Mouse (Mus musculus) myocyte (in vitro differentiated cells): Measurements from ENCODE around the gene Rptor. TPM values are rescaled to one million over a fixed set of nuclear protein-coding genes. Genes with fewer than 3 reads are reported as not detected.

Experiments used
- H3K27me3 ChIP-seq: one replicate; pipeline ENCODE4 v1.6.1; 2011; ENCODE audit not compliant: control insufficient read depth, insufficient read depth, insufficient read length
- H3K36me3 ChIP-seq: one replicate; pipeline ENCODE4 v1.6.1; 2011; ENCODE audit not compliant: control insufficient read depth, insufficient read depth
- H3K4me2 ChIP-seq: one replicate; pipeline ENCODE4 v1.6.1; 2011; ENCODE audit warnings: low read depth, control low read depth
- H3K4me3 ChIP-seq: one replicate; pipeline ENCODE4 v1.5.1; 2011; ENCODE audit warnings: mild to moderate bottlenecking, control low read depth, moderate library complexity
- H3K79me2 ChIP-seq: one replicate; pipeline ENCODE4 v1.6.1; 2011; ENCODE audit not compliant: control insufficient read depth, insufficient read depth
- H3ac ChIP-seq: one replicate; pipeline ENCODE4 v1.6.1; 2011; ENCODE audit not compliant: control insufficient read depth, insufficient read length
- CEBPB ChIP-seq: IDR thresholded peaks from 2 replicates; pipeline ENCODE4 v1.6.1; 2011; ENCODE audit warnings: mild to moderate bottlenecking, moderate library complexity; ENCODE audit not compliant: poor library complexity, insufficient read depth, severe bottlenecking
- E2F4 ChIP-seq: IDR thresholded peaks from one replicate; pipeline ENCODE4 v1.6.1; 2011; ENCODE audit warnings: mild to moderate bottlenecking, control low read depth, moderate library complexity; ENCODE audit not compliant: insufficient read depth
- MAX ChIP-seq: IDR thresholded peaks from one replicate; pipeline ENCODE4 v1.6.1; 2011; ENCODE audit warnings: low read depth, mild to moderate bottlenecking, control low read depth
- MYOD1 ChIP-seq, 3 experiments: IDR thresholded peaks; one replicate each; pipeline ENCODE4 v1.6.1; 2011; ENCODE audit warnings: control low read depth in 2 of 3, low read depth in 2 of 3, mild to moderate bottlenecking in 2 of 3, moderate library complexity in 1 of 3; ENCODE audit not compliant: insufficient read length in 2 of 3, control insufficient read depth in 1 of 3
- MYOG ChIP-seq, 3 experiments: IDR thresholded peaks; one replicate each; pipeline ENCODE4 v1.6.1; 2011; ENCODE audit warnings: control low read depth in 2 of 3, low read depth in 2 of 3, mild to moderate bottlenecking in 2 of 3; ENCODE audit not compliant: insufficient read length in 2 of 3, control insufficient read depth in 1 of 3, insufficient read depth in 1 of 3
- POLR2A ChIP-seq: IDR thresholded peaks from one replicate; pipeline ENCODE4 v1.6.1; 2011; ENCODE audit warnings: low read depth, mild to moderate bottlenecking, control low read depth, moderate library complexity; ENCODE audit not compliant: insufficient read length
- POLR2AphosphoS2 ChIP-seq: IDR thresholded peaks from one replicate; pipeline ENCODE4 v1.6.1; 2011; ENCODE audit warnings: low read depth, control low read depth; ENCODE audit not compliant: insufficient read length
- REST ChIP-seq: IDR thresholded peaks from one replicate; pipeline ENCODE4 v1.6.1; 2011; ENCODE audit warnings: mild to moderate bottlenecking, control low read depth, moderate library complexity; ENCODE audit not compliant: insufficient read depth, insufficient read length
- SRF ChIP-seq: IDR thresholded peaks from one replicate; pipeline ENCODE4 v1.6.1; 2011; ENCODE audit warnings: low read depth; ENCODE audit not compliant: control insufficient read depth, insufficient read length
- TCF12 ChIP-seq: IDR thresholded peaks from one replicate; pipeline ENCODE4 v1.6.1; 2011; ENCODE audit warnings: mild to moderate bottlenecking, control low read depth; ENCODE audit not compliant: poor library complexity, insufficient read depth, severe bottlenecking
- TCF3 ChIP-seq: IDR thresholded peaks from one replicate; pipeline ENCODE4 v1.6.1; 2011; ENCODE audit warnings: low read depth, control low read depth; ENCODE audit not compliant: insufficient read length
- USF1 ChIP-seq: IDR thresholded peaks from one replicate; pipeline ENCODE4 v1.6.1; 2011; ENCODE audit warnings: low read depth, mild to moderate bottlenecking, control low read depth, moderate library complexity
- polyA plus RNA-seq: library from polyadenylated mRNA; unstranded; fragments of >200 nt; fragmentation: generic; extraction: Trizol; gene quantifications from one replicate; pipeline ENCODE4 v1.2.1, GENCODE M21; 2012; ENCODE audit warnings: missing spikeins

Gene Rptor
- polyA plus RNA-seq, 1 experiment = 59.5 TPM

- TF ChIP-seq MYOG (IDR thresholded peaks at IDR 0.05; ENCODE audit: control insufficient read depth in 1 of 3, insufficient read depth in 1 of 3, insufficient read length in 2 of 3, low read depth in 2 of 3) (peak in 2 of 3 experiments; percentile 42 to 64), MYOD1 (IDR thresholded peaks at IDR 0.05; ENCODE audit: control insufficient read depth in 1 of 3, insufficient read length in 2 of 3, low read depth in 2 of 3) (peak in 2 of 3 experiments; percentile 54 to 82), SRF (no peak)
- H3K4me3 ChIP-seq = no peak overlapping the region
- no peaks in the 10 kb centered on the region for H3K27me3 ChIP-seq
- peaks cover 4% of the 10 kb centered on the region for H3K36me3 ChIP-seq
- H3K4me2 ChIP-seq = no peak overlapping the region
- no peaks in the 10 kb centered on the region for H3K79me2 ChIP-seq
- no peak overlapping the region for H3ac ChIP-seq
Measured at GRCm38 (mm10) chr11:119802947-119803346, 200.2 kb downstream of the Rptor start.

- Histone ChIP-seq H3K4me3 (no peak overlapping the region), H3K79me2 (no peaks in the 10 kb centered on the region), H3K4me2 (no peak overlapping the region), H3K27me3 (no peaks in the 10 kb centered on the region), H3ac (no peak overlapping the region), H3K36me3 (peaks cover 4% of the 10 kb centered on the region)
- no peak for TF ChIP-seq SRF
- TF ChIP-seq MYOG (IDR thresholded peaks at IDR 0.05; ENCODE audit: control insufficient read depth in 1 of 3, insufficient read depth in 1 of 3, insufficient read length in 2 of 3, low read depth in 2 of 3) = peak in 1 of 3 experiments; percentile 64
- TF ChIP-seq POLR2AphosphoS2 = no peak
- peak in 1 of 3 experiments; percentile 62 for TF ChIP-seq MYOD1 (IDR thresholded peaks at IDR 0.05; ENCODE audit: control insufficient read depth in 1 of 3, insufficient read length in 2 of 3, low read depth in 2 of 3)
Measured at GRCm38 (mm10) chr11:119804392-119804791, 201.7 kb downstream of the Rptor start.

DNA sequence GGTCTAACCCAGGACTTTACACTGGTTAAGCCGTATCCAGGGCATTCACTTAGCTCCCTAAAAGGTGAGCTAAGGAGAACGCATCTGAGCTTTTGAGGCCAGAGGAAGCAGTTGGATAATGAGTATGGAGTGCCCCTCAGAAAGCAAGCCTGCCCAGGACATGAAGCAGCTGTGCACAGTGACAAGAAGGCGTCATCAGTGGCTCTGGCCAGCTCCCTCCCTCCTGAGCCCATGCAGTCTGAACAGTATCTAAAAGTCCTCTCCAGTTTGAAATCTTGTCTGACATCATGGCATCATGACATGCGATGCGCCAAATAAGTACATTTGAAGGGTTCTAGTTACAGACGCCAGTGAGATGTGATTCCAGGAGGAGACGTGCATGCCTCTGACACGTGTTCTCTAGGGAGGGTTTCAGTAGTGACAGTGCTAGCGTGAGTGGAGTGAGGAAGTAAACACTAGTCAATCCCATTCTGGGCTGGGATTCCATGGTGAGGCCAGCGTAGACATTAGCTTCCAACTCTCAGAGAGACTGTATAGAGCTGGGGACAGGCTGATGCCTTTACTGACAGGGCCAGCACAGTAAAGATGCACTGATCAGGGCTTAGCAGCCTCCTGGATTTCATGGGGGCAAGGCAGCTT is 202.5 kb downstream of the Rptor start:
- no peaks in the 10 kb centered on the region for H3K79me2 ChIP-seq
- no peak overlapping the region for H3K4me2 ChIP-seq
- no peak overlapping the region for H3K4me3 ChIP-seq
- H3K27me3 ChIP-seq = no peaks in the 10 kb centered on the region
- no peak overlapping the region for H3ac ChIP-seq
- peaks cover 4% of the 10 kb centered on the region for H3K36me3 ChIP-seq
- TF ChIP-seq TCF3 (no peak), MYOD1 (IDR thresholded peaks at IDR 0.05; ENCODE audit: control insufficient read depth in 1 of 3, insufficient read length in 2 of 3, low read depth in 2 of 3) (peak in 1 of 3 experiments; percentile 7)

DNA sequence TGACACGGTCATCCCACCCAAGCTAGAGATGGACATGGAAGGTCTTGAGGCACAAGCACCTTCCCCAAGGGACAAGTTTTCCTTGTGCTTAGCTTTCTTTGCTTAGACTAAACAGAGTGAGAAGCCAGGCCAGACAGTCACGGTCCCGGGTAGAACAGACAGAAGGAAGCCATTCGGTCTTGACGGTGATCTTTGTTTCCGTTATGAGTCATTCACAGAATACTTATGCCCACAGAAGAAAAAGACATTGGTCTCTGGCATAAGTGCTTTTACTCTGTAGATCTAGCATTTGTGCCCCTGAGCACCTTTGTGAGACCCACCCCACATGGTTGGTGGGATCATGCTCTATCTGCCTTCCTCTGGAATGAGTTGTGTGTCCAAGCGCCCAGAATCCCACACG is 203.8 kb downstream of the Rptor start:
- no peak overlapping the region for H3K4me3 ChIP-seq

GRCm38 (mm10) chr11:119807431-119808031 is 204.8 kb downstream of the Rptor start:
- no peaks in the 10 kb centered on the region for H3K79me2 ChIP-seq
- H3K4me2 ChIP-seq = peak overlapping the region; percentile 39
- no peak overlapping the region for H3ac ChIP-seq
- H3K36me3 ChIP-seq = peaks cover 4% of the 10 kb centered on the region
- TF ChIP-seq USF1 (no peak), POLR2AphosphoS2 (no peak), MYOG (IDR thresholded peaks at IDR 0.05; ENCODE audit: control insufficient read depth in 1 of 3, insufficient read depth in 1 of 3, insufficient read length in 2 of 3, low read depth in 2 of 3) (peak in 1 of 3 experiments; percentile 3), POLR2A (peak; percentile 12), SRF (no peak), TCF12 (no peak), CEBPB (peak; percentile 63), TCF3 (no peak), MAX (no peak), MYOD1 (IDR thresholded peaks at IDR 0.05; ENCODE audit: control insufficient read depth in 1 of 3, insufficient read length in 2 of 3, low read depth in 2 of 3) (peak in 1 of 3 experiments; percentile 14), REST (no peak), E2F4 (no peak)
- no peaks in the 10 kb centered on the region for H3K27me3 ChIP-seq
- H3K4me3 ChIP-seq = no peak overlapping the region

More for the DNA sequence above, 203.8 kb downstream of the Rptor start:
- Histone ChIP-seq H3K36me3 (peaks cover 4% of the 10 kb centered on the region), H3K79me2 (no peaks in the 10 kb centered on the region), H3ac (no peak overlapping the region), H3K4me2 (peak overlapping the region; percentile 39), H3K27me3 (no peaks in the 10 kb centered on the region)
- TF ChIP-seq MAX = no peak
- no peak for TF ChIP-seq MYOD1 (IDR thresholded peaks at IDR 0.05; ENCODE audit: control insufficient read depth in 1 of 3, insufficient read length in 2 of 3, low read depth in 2 of 3)
- TF ChIP-seq POLR2AphosphoS2 = no peak
- no peak for TF ChIP-seq USF1
- TF ChIP-seq MYOG (IDR thresholded peaks at IDR 0.05; ENCODE audit: control insufficient read depth in 1 of 3, insufficient read depth in 1 of 3, insufficient read length in 2 of 3, low read depth in 2 of 3) = no peak
- no peak for TF ChIP-seq REST
- no peak for TF ChIP-seq POLR2A
- TF ChIP-seq SRF = no peak
- TF ChIP-seq TCF12 = no peak
- no peak for TF ChIP-seq TCF3
- no peak for TF ChIP-seq E2F4
- TF ChIP-seq CEBPB = no peak
